Mouse (Mus musculus) left cerebral cortex, postnatal 10 days (tissue): Measurements from ENCODE around the gene Krtap4-2. TPM values are rescaled to one million over a fixed set of nuclear protein-coding genes. Genes with fewer than 3 reads are reported as not detected.
"Not testable (repeated sequence)": the region's sequence is repeated elsewhere in the genome, so short reads cannot be mapped to it uniquely, and the experiment has no call there.

Source experiments
- DNase-seq, 2 experiments: peaks; one replicate each; pipeline ENCODE4 v3.0.0; 2021 to 2022; ENCODE audit warnings: low spot score in 2 of 2, mixed read lengths in 1 of 2; ENCODE audit errors: extremely low spot score in 1 of 2
- intact Hi-C: fragments of 180-260 bp; cut with DNase I; formaldehyde crosslinking; loops from one replicate; pipeline ENCODE4 v1.15.1; 2025
- total RNA-seq, 2 experiments: library from RNA; stranded (reverse); gene quantifications; 2 replicates each; pipeline ENCODE4 v1.2.3; 2021

The Krtap4-2 gene
- total RNA-seq, 2 experiments from 2014 or later: not detected

DNA sequence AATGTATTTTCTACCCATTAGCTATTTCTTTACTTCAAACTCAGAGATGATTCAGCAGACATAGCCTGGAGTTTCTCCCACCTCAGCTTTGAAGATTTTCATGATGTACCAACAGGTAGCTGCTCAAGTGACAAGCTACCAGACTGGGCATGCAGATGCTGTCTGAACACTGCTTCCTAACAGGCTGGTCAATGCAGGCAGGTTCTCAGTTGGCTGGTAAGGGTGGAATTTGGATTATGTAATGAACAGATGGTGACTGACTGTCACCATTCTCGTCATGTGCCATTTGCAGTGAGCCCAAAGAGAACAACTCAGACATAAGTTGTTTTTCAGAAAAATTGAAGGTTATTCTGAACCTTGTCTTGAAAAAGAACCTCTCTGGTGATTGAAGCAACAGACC lies 25.8 kb downstream of the Krtap4-2 start:
- intact Hi-C loops: no loop called here
- DNase-seq: peak in 1 of 2 experiments; percentile 15

DNA sequence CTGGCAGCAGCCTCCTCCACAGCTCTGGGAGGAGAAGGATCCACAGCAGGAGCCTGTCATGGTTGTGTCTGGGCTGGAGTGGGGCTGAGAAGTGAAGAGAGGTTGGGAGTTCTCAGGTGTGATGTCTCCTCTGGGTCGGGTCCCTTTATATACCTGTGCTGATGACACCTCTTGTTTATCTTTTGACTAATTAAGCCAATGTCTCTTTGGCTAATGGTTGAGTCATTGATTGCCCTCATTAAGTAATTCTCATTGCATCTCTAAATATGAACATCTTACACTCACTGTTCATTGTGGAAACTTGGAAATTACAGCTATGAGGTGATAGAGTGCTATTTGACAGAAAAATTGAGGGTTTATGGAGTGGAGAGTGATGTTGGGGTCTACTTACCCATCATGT lies 31.7 kb downstream of the Krtap4-2 start, which contains the start of gene Gm11938:
Gene Gm11938 (minus strand): TSS at position 101 of the 400 bp plus-strand sequence.
- intact Hi-C loops, DNase-seq: not testable (repeated sequence)

DNA sequence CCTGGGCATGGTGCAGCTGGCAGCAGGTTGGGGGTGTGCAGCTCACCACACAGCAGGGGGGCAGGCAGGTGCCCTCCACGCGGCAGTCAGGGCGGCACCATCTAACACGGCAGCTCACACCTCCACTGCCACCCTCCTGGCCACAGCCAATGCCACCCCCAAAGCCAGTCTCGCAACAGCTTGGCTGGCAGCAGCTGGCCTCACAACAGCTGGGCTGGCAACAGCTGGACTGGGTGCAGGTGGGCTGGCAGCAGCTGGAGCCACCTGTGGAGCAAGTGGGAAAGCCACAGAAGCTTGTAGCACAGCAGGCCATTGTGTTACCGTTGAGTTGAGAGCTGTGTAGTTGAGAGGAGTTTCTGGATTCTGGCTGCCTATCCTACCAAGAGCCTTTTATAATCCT lies 37.1 kb downstream of the Krtap4-2 start, which contains the start of gene Krtap9-3:
Gene Krtap9-3 (minus strand): TSS at position 364 of the 400 bp plus-strand sequence.
- intact Hi-C loops: not testable (repeated sequence)

DNA sequence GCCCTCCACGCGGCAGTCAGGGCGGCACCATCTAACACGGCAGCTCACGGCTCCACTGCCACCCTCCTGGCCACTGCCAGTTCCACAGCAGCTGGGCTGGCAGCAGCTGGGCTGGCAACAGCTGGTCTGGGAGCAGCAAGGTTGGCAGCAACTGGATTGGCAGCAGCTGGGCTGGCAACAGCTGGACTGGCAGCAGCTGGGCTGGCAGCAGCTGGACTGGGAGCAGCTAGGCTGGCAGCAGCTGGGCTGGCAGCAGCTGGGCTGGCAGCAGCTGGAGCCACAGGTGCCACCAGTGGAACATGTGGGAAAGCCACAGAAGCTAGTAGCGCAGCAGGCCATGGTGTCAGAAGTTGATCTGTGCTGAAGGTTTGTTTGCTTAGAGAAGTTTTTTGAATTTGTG lies 43.9 kb downstream of the Krtap4-2 start, which contains the start of gene Krtap1-3:
Gene Krtap1-3 (minus strand): TSS at position 359 of the 400 bp plus-strand sequence.
- no peak for DNase-seq
- intact Hi-C loops: no loop called here

More for the DNA sequence above, 37.1 kb downstream of the Krtap4-2 start, which contains the start of gene Krtap9-3:
- DNase-seq: not testable (repeated sequence)

DNA sequence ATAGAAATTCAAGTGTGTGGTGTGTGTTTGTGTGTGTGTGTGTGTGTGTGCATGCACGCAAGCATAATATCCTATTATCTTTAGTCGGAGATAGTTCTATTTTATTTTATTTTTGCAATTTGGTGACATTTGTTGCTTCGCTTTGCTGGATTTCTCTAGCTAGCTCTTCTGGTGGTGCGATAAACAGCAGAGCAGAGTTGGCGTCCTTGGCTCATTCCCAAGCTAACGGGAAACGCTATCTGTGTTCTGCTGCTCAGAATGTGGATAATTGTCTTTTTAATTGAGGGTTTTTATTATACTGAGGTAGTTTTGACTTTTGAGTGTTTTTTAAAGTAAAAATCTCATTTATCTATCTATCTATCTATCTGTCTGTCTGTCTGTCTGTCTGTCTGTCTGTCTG lies 49.8 kb downstream of the Krtap4-2 start:
- intact Hi-C loops: no loop called here
- no peak for DNase-seq

Other genes starting within 250 kb of the Krtap4-2 start
- gene Krt10, start 245.7 kb downstream of the Krtap4-2 start, total RNA-seq: 10 to 100 TPM; 10.6 to 11.3 TPM
- gene Krt12, start 212.8 kb downstream of the Krtap4-2 start, total RNA-seq: 1 to 10 TPM; 6.0 to 6.3 TPM
- gene Krt20, start 196.9 kb downstream of the Krtap4-2 start, total RNA-seq: not detected
- not detected for gene Krt23, start 141.9 kb downstream of the Krtap4-2 start, total RNA-seq
- not detected for gene Krt39, start 113.7 kb downstream of the Krtap4-2 start, total RNA-seq
- gene Krt40, start 91.9 kb downstream of the Krtap4-2 start, total RNA-seq: not detected
- not detected for gene Krtap3-3, start 84.2 kb downstream of the Krtap4-2 start, total RNA-seq
- gene Krtap3-2, start 78.2 kb downstream of the Krtap4-2 start, total RNA-seq: not detected
- not detected for gene Gm11939, start 75.6 kb downstream of the Krtap4-2 start, total RNA-seq
- gene Krtap3-1, start 68.5 kb downstream of the Krtap4-2 start, total RNA-seq: not detected
- gene Krtap1-5, start 54.1 kb downstream of the Krtap4-2 start, total RNA-seq: not detected
- gene Krtap1-4, start 51.4 kb downstream of the Krtap4-2 start, total RNA-seq: not detected
- not detected for gene Krtap1-3, start 43.7 kb downstream of the Krtap4-2 start, total RNA-seq
- not detected for gene Krtap9-3, start 37.0 kb downstream of the Krtap4-2 start, total RNA-seq
- not detected for gene Gm11938, start 31.8 kb downstream of the Krtap4-2 start, total RNA-seq
- not detected for gene Gm11937, start 24.9 kb downstream of the Krtap4-2 start, total RNA-seq
- gene Krtap2-4, start 20.2 kb downstream of the Krtap4-2 start, total RNA-seq: not detected
- not detected for gene Gm11562, start 14.6 kb downstream of the Krtap4-2 start, total RNA-seq
- not detected for gene Krtap4-1, start 6.8 kb downstream of the Krtap4-2 start, total RNA-seq
- gene Krtap4-7, start 9.0 kb upstream of the Krtap4-2 start, total RNA-seq: not detected
- not detected for gene Gm11555, start 15.2 kb upstream of the Krtap4-2 start, total RNA-seq
- not detected for gene Gm11563, start 23.9 kb upstream of the Krtap4-2 start, total RNA-seq
- not detected for gene Krtap4-6, start 30.9 kb upstream of the Krtap4-2 start, total RNA-seq
- gene Gm14190, start 55.7 kb upstream of the Krtap4-2 start, total RNA-seq: not detected
- gene Gm14180, start 99.2 kb upstream of the Krtap4-2 start, total RNA-seq: not detected
- gene Gm11595, start 137.8 kb upstream of the Krtap4-2 start, total RNA-seq: not detected
- gene Krtap4-8, start 145.6 kb upstream of the Krtap4-2 start, total RNA-seq: not detected
- gene Krtap4-9, start 150.1 kb upstream of the Krtap4-2 start, total RNA-seq: not detected
- gene Gm11596, start 158.4 kb upstream of the Krtap4-2 start, total RNA-seq: not detected
- gene Gm11569, start 163.8 kb upstream of the Krtap4-2 start, total RNA-seq: not detected
- gene Gm11554, start 169.4 kb upstream of the Krtap4-2 start, total RNA-seq: not detected
- gene Krtap4-13, start 174.8 kb upstream of the Krtap4-2 start, total RNA-seq: not detected
- gene Gm11564, start 180.6 kb upstream of the Krtap4-2 start, total RNA-seq: not detected
- gene 2300003K06Rik, start 203.0 kb upstream of the Krtap4-2 start, total RNA-seq: not detected
- gene Krtap4-16, start 216.5 kb upstream of the Krtap4-2 start, total RNA-seq: not detected
- gene Gm11568, start 222.8 kb upstream of the Krtap4-2 start, total RNA-seq: not detected
- not detected for gene Gm11559, start 229.4 kb upstream of the Krtap4-2 start, total RNA-seq
- gene Krtap9-1, start 238.3 kb upstream of the Krtap4-2 start, total RNA-seq: not detected
- not detected for gene Gm11567, start 244.1 kb upstream of the Krtap4-2 start, total RNA-seq